Mouse (Mus musculus) layer of hippocampus, adult 11-12 months (tissue): Measurements from ENCODE around the gene Aox4.

Experiments used
- DNase-seq: peaks from one replicate; pipeline ENCODE4 v3.0.0; 2022; ENCODE audit warnings: low spot score

Aox4 gene

DNA sequence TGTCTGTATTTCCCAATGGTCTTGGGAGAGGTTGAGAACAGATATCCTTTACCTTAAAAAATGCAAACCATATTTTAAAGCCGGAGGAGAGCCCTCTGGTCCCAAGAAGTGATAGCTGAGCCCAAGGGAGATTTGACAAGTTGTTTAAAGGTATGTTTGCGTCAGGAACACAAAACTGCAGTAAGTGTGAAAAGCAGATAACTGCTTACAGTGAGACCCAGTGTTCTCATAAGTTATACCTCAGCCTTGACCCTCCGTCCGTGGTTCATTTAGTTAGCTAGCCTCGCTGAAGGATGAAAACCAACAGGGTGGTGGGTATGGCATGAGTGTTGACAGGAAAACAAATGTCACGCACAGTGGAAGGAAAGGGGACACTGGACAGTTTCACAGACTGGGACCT lies 92.8 kb downstream of the Aox4 start:
- no peak for DNase-seq

DNA sequence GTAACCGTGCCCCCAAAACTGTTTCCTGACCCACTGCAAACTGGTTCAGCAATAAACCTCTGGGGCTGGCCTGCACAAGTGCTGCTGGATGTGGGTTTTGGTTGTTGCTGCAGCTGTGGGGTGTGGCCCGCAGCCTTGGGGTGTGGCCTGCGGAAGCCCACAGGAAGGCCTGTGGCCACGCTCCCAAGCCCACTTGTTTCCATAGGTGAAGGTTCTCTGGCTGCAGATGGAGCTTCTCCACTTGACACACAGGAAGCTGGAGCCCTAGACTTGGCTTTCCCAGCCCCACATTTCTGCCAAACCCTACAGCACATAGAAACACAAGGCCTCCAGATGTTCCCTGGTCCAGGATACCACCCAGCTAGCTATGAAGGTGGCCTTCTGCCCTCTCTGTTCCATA lies 93.5 kb downstream of the Aox4 start:
- no peak for DNase-seq

DNA sequence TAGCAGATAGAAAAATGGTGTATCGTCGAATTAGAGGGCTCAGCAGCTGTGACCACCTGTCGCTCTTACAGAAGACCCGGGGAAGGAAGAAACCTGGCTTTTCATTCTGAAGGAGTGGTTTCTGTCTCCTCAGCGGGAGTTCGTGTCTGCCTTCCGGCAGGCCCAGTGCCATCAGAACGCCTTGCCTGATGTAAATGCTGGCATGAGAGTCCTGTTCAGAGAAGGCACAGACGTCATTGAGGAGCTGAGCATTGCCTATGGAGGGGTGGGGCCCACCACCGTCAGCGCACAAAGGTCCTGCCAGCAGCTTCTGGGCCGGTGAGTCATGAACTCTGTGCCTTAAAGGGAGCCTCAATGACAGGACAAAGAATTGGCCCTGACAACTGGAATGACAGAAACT lies 94.1 kb downstream of the Aox4 start:
- DNase-seq, result no peak

GRCm38 (mm10) chr1:58307181-58307580 lies 97.0 kb downstream of the Aox4 start:
- no peak for DNase-seq

DNA sequence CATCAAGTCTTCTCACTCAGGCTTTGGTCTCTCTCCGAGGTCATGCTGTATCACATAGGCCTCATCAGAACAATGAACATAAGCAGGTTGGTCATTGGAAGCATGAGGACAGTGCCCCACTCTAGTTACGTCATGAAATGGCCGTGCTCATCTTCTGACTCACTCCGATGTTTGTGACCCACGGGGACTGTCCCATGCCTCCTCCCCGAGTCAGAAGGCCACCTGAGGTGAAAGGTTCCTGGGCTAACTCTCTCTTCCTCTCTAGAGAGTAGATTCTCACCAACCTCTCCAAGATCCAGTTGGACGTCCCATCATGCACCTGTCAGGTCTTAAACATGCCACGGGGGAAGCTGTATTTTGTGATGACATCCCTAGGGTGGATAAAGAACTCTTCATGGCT lies 98.4 kb downstream of the Aox4 start:
- DNase-seq, result no peak

DNA sequence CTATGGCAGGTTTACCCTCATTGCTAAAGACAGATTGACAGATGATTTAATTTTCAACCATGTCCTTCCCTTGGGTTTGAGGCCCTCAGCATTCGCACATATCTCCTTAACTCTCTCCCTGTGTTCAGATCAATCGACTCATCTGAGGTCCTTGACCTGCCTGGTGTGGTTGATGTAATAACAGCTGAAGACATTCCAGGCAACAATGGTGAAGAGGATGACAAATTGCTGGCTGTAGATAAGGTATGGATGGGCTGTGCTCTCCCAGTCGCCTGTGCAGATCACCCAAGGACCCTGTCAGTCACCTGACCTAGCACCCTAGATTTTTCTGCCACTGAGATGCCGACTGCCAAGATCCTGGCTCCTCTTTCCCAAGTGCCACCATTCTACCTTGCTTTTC lies 99.7 kb downstream of the Aox4 start:
- no peak for DNase-seq

DNA sequence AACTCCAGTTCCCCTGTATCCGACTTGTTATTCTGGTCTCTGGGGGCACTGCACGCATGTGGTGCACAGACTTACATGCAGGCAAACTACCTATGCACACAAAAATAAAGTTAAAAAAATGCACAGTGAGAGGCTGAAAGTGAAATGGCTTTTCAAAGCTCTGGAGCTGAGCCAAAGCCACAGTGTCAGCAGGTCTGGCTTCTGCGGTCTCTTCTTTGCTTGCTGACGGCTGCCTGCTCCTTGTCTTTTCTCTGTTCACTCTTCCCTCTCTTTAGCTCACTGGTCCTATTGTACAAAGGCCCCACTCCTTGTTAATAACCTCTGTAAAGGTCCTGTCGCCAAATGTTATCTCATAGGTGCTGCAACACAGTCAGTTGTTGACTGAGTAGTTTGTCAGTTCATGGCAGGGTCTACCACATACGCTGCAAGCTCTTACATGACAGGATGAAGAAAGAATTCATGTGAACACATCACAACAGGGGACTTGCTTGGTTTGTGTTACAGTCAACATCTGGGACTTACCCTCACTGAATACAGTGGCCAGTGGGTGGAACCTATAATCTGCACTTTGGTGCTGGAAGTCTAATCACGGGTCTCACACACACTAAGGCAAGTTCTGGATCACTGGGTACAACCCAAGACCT lies 101.1 kb downstream of the Aox4 start:
- DNase-seq, result no peak

GRCm38 (mm10) chr1:58313173-58313572 lies 103.0 kb downstream of the Aox4 start:
- no peak for DNase-seq

GRCm38 (mm10) chr1:58315532-58315931 lies 105.3 kb downstream of the Aox4 start:
- no peak for DNase-seq
